Mouse (Mus musculus) stomach, embryonic 15.5 days (tissue): ENCODE measurements around the gene Angptl2. TPM values are rescaled to one million over a fixed set of nuclear protein-coding genes. Genes with fewer than 3 reads are reported as not detected.

Source experiments
- ATAC-seq: fragments of 200-750 bp; cut with Nextera tagmentation; 2 replicates; pipeline ENCODE4 v1.8.0; 2017; ENCODE audit warnings: low read depth, moderate number of reproducible peaks, moderate TSS enrichment; ENCODE audit not compliant: insufficient read depth, low FRiP score
- H3K27ac ChIP-seq: fragments of 300-500 bp; sonication (generic); 2 replicates; pipeline ENCODE4 v1.5.1; 2015; ENCODE audit warnings: mild to moderate bottlenecking, inconsistent platforms
- H3K27me3 ChIP-seq: fragments of 300-500 bp; sonication (generic); replicated peaks from 2 replicates; pipeline ENCODE4 v1.6.1; 2015; ENCODE audit warnings: inconsistent platforms
- H3K36me3 ChIP-seq: fragments of 300-500 bp; sonication (generic); 2 replicates; pipeline ENCODE4 v1.6.1; 2015; ENCODE audit warnings: inconsistent platforms
- H3K4me1 ChIP-seq: fragments of 300-500 bp; sonication (generic); 2 replicates; pipeline ENCODE4 v1.6.1; 2015; ENCODE audit warnings: inconsistent platforms
- H3K4me2 ChIP-seq: fragments of 300-500 bp; sonication (generic); 2 replicates; pipeline ENCODE4 v1.6.1; 2015; ENCODE audit warnings: mild to moderate bottlenecking, inconsistent platforms
- H3K4me3 ChIP-seq: fragments of 300-500 bp; sonication (generic); replicated peaks from 2 replicates; pipeline ENCODE4 v1.5.1; 2015; ENCODE audit warnings: inconsistent platforms
- H3K9ac ChIP-seq: fragments of 300-500 bp; sonication (generic); 2 replicates; pipeline ENCODE4 v1.6.1; 2015; ENCODE audit warnings: inconsistent platforms
- H3K9me3 ChIP-seq: fragments of 300-500 bp; sonication (generic); 2 replicates; pipeline ENCODE4 v1.6.1; 2016; ENCODE audit warnings: inconsistent platforms
- WGBS: fragments of 180-500 bp; shearing (Covaris S2); methylation state at CpG from one replicate; pipeline ENCODE4 v1.1.7; 2015; 5-methylcytosine and 5-hydroxymethylcytosine counted together
- polyA plus RNA-seq: library from polyadenylated mRNA; unstranded; fragments of >200 nt; fragmentation: Nextera tagmentation; extraction: Ambion mirVana; gene quantifications from 2 replicates; pipeline ENCODE4 v1.2.1, GENCODE M21; 2015

The Angptl2 gene
- polyA plus RNA-seq, 1 experiment from 2014 or later, result 45.2 TPM

- 86% methylated on average over 6 of the region's 6 CpGs for WGBS
- Histone ChIP-seq H3K9ac (no peak overlapping the region), H3K9me3 (no peaks in the 10 kb centered on the region), H3K4me3 (no peak overlapping the region), H3K4me2 (no peak overlapping the region), H3K4me1 (0 out of 2 replicates have a peak, but pooled peaks cover 3% of the 10 kb centered on the region), H3K27me3 (no peaks in the 10 kb centered on the region), H3K36me3 (no peaks in the 10 kb centered on the region), H3K27ac (no peak overlapping the region)
- no peak for ATAC-seq
Observed at GRCm38 (mm10) chr2:33237581-33237980, 21.7 kb downstream of the Angptl2 start.

- WGBS, result 73% methylated on average over 6 of the region's 6 CpGs
- H3K9ac ChIP-seq, result no peak overlapping the region
- H3K36me3 ChIP-seq, result peaks cover 6% of the 10 kb centered on the region; the same call in 1 of the 2 replicates
- no peaks in the 10 kb centered on the region for H3K9me3 ChIP-seq
- peaks cover 3% of the 10 kb centered on the region; the same call in 1 of the 2 replicates for H3K4me1 ChIP-seq
- H3K4me3 ChIP-seq, result no peak overlapping the region
- H3K27me3 ChIP-seq, result no peaks in the 10 kb centered on the region
- H3K4me2 ChIP-seq, result no peak overlapping the region
- ATAC-seq, result no peak
- no peak overlapping the region for H3K27ac ChIP-seq
Observed at GRCm38 (mm10) chr2:33244880-33245279, 29.0 kb downstream of the Angptl2 start.

GRCm38 (mm10) chr2:33245350-33245749 is 29.5 kb downstream of the Angptl2 start:
- no peak for ATAC-seq
- Histone ChIP-seq H3K4me3 (no peak overlapping the region), H3K4me1 (peaks cover 6% of the 10 kb centered on the region; the same call in 1 of the 2 replicates), H3K9me3 (no peaks in the 10 kb centered on the region), H3K27me3 (no peaks in the 10 kb centered on the region), H3K9ac (no peak overlapping the region), H3K27ac (no peak overlapping the region), H3K4me2 (no peak overlapping the region), H3K36me3 (peaks cover 6% of the 10 kb centered on the region; the same call in 1 of the 2 replicates)

GRCm38 (mm10) chr2:33246841-33247240 is 31.0 kb downstream of the Angptl2 start:
- no peak overlapping the region for H3K4me2 ChIP-seq
- H3K4me3 ChIP-seq, result no peak overlapping the region
- no peaks in the 10 kb centered on the region for H3K9me3 ChIP-seq
- WGBS, result 78% methylated on average over 5 of the region's 5 CpGs
- H3K9ac ChIP-seq, result no peak overlapping the region
- H3K4me1 ChIP-seq, result peaks cover 7% of the 10 kb centered on the region; the same call in 1 of the 2 replicates
- no peak overlapping the region for H3K27ac ChIP-seq
- H3K36me3 ChIP-seq, result peaks cover 6% of the 10 kb centered on the region; the same call in 1 of the 2 replicates
- ATAC-seq, result no peak
- H3K27me3 ChIP-seq, result no peaks in the 10 kb centered on the region

GRCm38 (mm10) chr2:33248549-33248948 is 32.7 kb downstream of the Angptl2 start:
- no peak overlapping the region for H3K4me3 ChIP-seq
- no peaks in the 10 kb centered on the region for H3K27me3 ChIP-seq
- WGBS, result 89% methylated on average over 7 of the region's 7 CpGs

GRCm38 (mm10) chr2:33249922-33250633 is 34.2 kb downstream of the Angptl2 start:
- Histone ChIP-seq H3K4me1 (peaks cover 13% of the 10 kb centered on the region), H3K4me3 (no peak overlapping the region), H3K36me3 (no peaks in the 10 kb centered on the region; the same call in 1 of the 2 replicates), H3K27me3 (no peaks in the 10 kb centered on the region), H3K9me3 (no peaks in the 10 kb centered on the region), H3K4me2 (no peak overlapping the region), H3K9ac (no peak overlapping the region), H3K27ac (peak overlapping the region; percentile 58; the same call in 1 of the 2 replicates)
- 41% methylated on average over 3 of the region's 3 CpGs for WGBS
- ATAC-seq, result no peak

More at GRCm38 (mm10) chr2:33248549-33248948, 32.7 kb downstream of the Angptl2 start:
- Histone ChIP-seq H3K4me2 (no peak overlapping the region), H3K4me1 (peaks cover 8% of the 10 kb centered on the region; the same call in 1 of the 2 replicates), H3K27ac (no peak overlapping the region), H3K9ac (no peak overlapping the region), H3K36me3 (peaks cover 2% of the 10 kb centered on the region; the same call in 1 of the 2 replicates), H3K9me3 (no peaks in the 10 kb centered on the region)
- ATAC-seq, result no peak

GRCm38 (mm10) chr2:33252751-33253150 is 36.9 kb downstream of the Angptl2 start:
- no peaks in the 10 kb centered on the region for H3K9me3 ChIP-seq

GRCm38 (mm10) chr2:33253572-33254190 is 37.8 kb downstream of the Angptl2 start:
- no peaks in the 10 kb centered on the region for H3K36me3 ChIP-seq
- no peak overlapping the region for H3K4me2 ChIP-seq
- no peak overlapping the region for H3K27ac ChIP-seq
- no peak overlapping the region for H3K9ac ChIP-seq
- WGBS, result 46% methylated on average over 4 of the region's 4 CpGs
- no peaks in the 10 kb centered on the region for H3K9me3 ChIP-seq
- H3K27me3 ChIP-seq, result no peaks in the 10 kb centered on the region
- peaks cover 13% of the 10 kb centered on the region for H3K4me1 ChIP-seq
- ATAC-seq, result no peak
- H3K4me3 ChIP-seq, result no peak overlapping the region

More at GRCm38 (mm10) chr2:33252751-33253150, 36.9 kb downstream of the Angptl2 start:
- H3K27ac ChIP-seq, result no peak overlapping the region
- H3K4me2 ChIP-seq, result no peak overlapping the region
- ATAC-seq, result no peak
- H3K36me3 ChIP-seq, result no peaks in the 10 kb centered on the region; the same call in 1 of the 2 replicates
- H3K4me3 ChIP-seq, result no peak overlapping the region
- no peaks in the 10 kb centered on the region for H3K27me3 ChIP-seq
- peaks cover 13% of the 10 kb centered on the region for H3K4me1 ChIP-seq
- 86% methylated on average over 6 of the region's 6 CpGs for WGBS
- H3K9ac ChIP-seq, result no peak overlapping the region

- Histone ChIP-seq H3K4me1 (peaks cover 13% of the 10 kb centered on the region), H3K9ac (no peak overlapping the region), H3K4me3 (no peak overlapping the region), H3K9me3 (no peaks in the 10 kb centered on the region), H3K27me3 (no peaks in the 10 kb centered on the region), H3K4me2 (no peak overlapping the region), H3K27ac (no peak overlapping the region), H3K36me3 (no peaks in the 10 kb centered on the region)
- ATAC-seq, result no peak
- WGBS, result 79% methylated on average over 9 of the region's 9 CpGs
Observed at GRCm38 (mm10) chr2:33254318-33254985, 38.6 kb downstream of the Angptl2 start.

- H3K4me3 ChIP-seq, result no peak overlapping the region
- H3K9me3 ChIP-seq, result no peaks in the 10 kb centered on the region
- peak; percentile 35; the same call in 1 of the 2 replicates for ATAC-seq
- no peak overlapping the region for H3K27ac ChIP-seq
- H3K27me3 ChIP-seq, result no peaks in the 10 kb centered on the region
- H3K4me2 ChIP-seq, result no peak overlapping the region
- peaks cover 6% of the 10 kb centered on the region for H3K4me1 ChIP-seq
- WGBS, result 74% methylated on average over 3 of the region's 3 CpGs
- no peak overlapping the region for H3K9ac ChIP-seq
- H3K36me3 ChIP-seq, result no peaks in the 10 kb centered on the region
Observed at GRCm38 (mm10) chr2:33256769-33257537, 41.1 kb downstream of the Angptl2 start.

- Histone ChIP-seq H3K9me3 (no peaks in the 10 kb centered on the region), H3K27me3 (no peaks in the 10 kb centered on the region), H3K27ac (no peak overlapping the region), H3K4me1 (peaks cover 4% of the 10 kb centered on the region), H3K9ac (no peak overlapping the region), H3K4me2 (no peak overlapping the region), H3K4me3 (no peak overlapping the region), H3K36me3 (no peaks in the 10 kb centered on the region)
- 84% methylated on average over 8 of the region's 8 CpGs for WGBS
- ATAC-seq, result no peak
Observed at GRCm38 (mm10) chr2:33260772-33261171, 44.9 kb downstream of the Angptl2 start.
